14 mouse cellular contexts compared by ENCODE assay signal in genomic region chr14:40911529-40911928, GRCm38 (mm10).
"Had no signal": no experiment of that assay in that cellular context is flagged by ENCODE, and none has a peak within 500 bp of the region (broad histone marks: within the 10 kb centered on the region; RNA-seq: fewer than 3 reads in every experiment).

No protein-coding gene starts in this region.

- H3K27ac ChIP-seq: midbrain, embryonic 10.5 days; midbrain, embryonic 12.5 days; neural tube, embryonic 12.5 days had no signal

- ATAC-seq: midbrain, embryonic 16.5 days had no signal

- H3K4me3 ChIP-seq: midbrain, embryonic 10.5 days; midbrain, embryonic 12.5 days; neural tube, embryonic 12.5 days had no signal

- DNase-seq: lung, embryonic 14.5 days; lung, postnatal 10 days; lung, postnatal 4 days; midbrain, embryonic 14.5 days; right cerebral cortex, postnatal 25 days; right cerebral cortex, postnatal 4 days; spleen, adult 18-20 months; thymus, adult 2 months; thymus, postnatal 25 days; thymus, postnatal 4 days had no signal

- H3K4me1 ChIP-seq: midbrain, embryonic 10.5 days; midbrain, embryonic 12.5 days; neural tube, embryonic 12.5 days had no signal

- H3K9me3 ChIP-seq: midbrain, embryonic 10.5 days; midbrain, embryonic 12.5 days; neural tube, embryonic 12.5 days had no signal

- H3K4me2 ChIP-seq: lung, embryonic 14.5 days; midbrain, embryonic 12.5 days; neural tube, embryonic 12.5 days had no signal

- H3K27me3 ChIP-seq: midbrain, embryonic 12.5 days; neural tube, embryonic 12.5 days had no signal

- H3K9ac ChIP-seq: lung, embryonic 14.5 days; midbrain, embryonic 12.5 days; neural tube, embryonic 12.5 days had no signal
